Mouse (Mus musculus) liver, embryonic 14.5 days (tissue): ENCODE measurements around the gene Car6. TPM values are rescaled to one million over a fixed set of nuclear protein-coding genes. Genes with fewer than 3 reads are reported as not detected.
A peak's percentile ranks its signal among the peaks of the same experiment; 100 is the strongest.

Experiments
- ATAC-seq: fragments of 200-750 bp; cut with Nextera tagmentation; 2 replicates; pipeline ENCODE4 v1.8.0; 2017; ENCODE audit warnings: moderate number of reproducible peaks, mild to moderate bottlenecking, moderate library complexity; ENCODE audit not compliant: insufficient read depth
- DNase-seq, 3 experiments: peaks; one replicate each; pipeline ENCODE4 v3.0.0-alpha.2; 2012 to 2013; ENCODE audit warnings: low read depth in 3 of 3, low spot score in 3 of 3
- H3K27ac ChIP-seq: fragments of 300-500 bp; sonication (generic); 2 replicates; pipeline ENCODE4 v1.5.1; 2014; ENCODE audit warnings: moderate library complexity, mild to moderate bottlenecking, control low read depth, inconsistent platforms
- H3K27me3 ChIP-seq: fragments of 300-500 bp; sonication (generic); 2 replicates; pipeline ENCODE4 v1.6.1; 2014; ENCODE audit warnings: mild to moderate bottlenecking, low read length, moderate library complexity; ENCODE audit not compliant: control insufficient read depth, insufficient read depth
- H3K36me3 ChIP-seq: fragments of 300-500 bp; sonication (generic); replicated peaks from 2 replicates; pipeline ENCODE4 v1.6.1; 2014; ENCODE audit warnings: low read depth; ENCODE audit not compliant: control insufficient read depth, insufficient read depth
- H3K4me1 ChIP-seq, 2 experiments: fragments of 200-500 bp in 1 of 2; fragments of 300-500 bp in 1 of 2; sonication (generic) in 1 of 2; replicated peaks; 2 replicates each; pipeline ENCODE4 v1.6.1; 2012 to 2014; ENCODE audit warnings: antibody characterized with exemption in 1 of 2, inconsistent platforms in 1 of 2, low read length in 1 of 2; ENCODE audit not compliant: control insufficient read depth in 2 of 2, insufficient read depth in 2 of 2
- H3K4me2 ChIP-seq: fragments of 300-500 bp; sonication (generic); 2 replicates; pipeline ENCODE4 v1.6.1; 2014; ENCODE audit warnings: low read depth, mild to moderate bottlenecking, control low read depth, moderate library complexity
- H3K4me3 ChIP-seq, 2 experiments: fragments of 200-500 bp in 1 of 2; fragments of 300-500 bp in 1 of 2; sonication (generic) in 1 of 2; 2 replicates each; pipeline ENCODE4 v1.5.1; 2012 to 2014; ENCODE audit warnings: low read depth in 2 of 2, low read length in 2 of 2, mild to moderate bottlenecking in 2 of 2, control low read depth in 1 of 2, inconsistent platforms in 1 of 2, moderate library complexity in 1 of 2; ENCODE audit not compliant: insufficient read depth in 1 of 2
- H3K9ac ChIP-seq: fragments of 300-500 bp; sonication (generic); replicated peaks from 2 replicates; pipeline ENCODE4 v1.6.1; 2014; ENCODE audit warnings: mild to moderate bottlenecking, control low read depth, moderate library complexity
- H3K9me3 ChIP-seq: fragments of 300-500 bp; sonication (generic); 2 replicates; pipeline ENCODE4 v1.6.1; 2016; ENCODE audit warnings: low read length, mixed read lengths; ENCODE audit not compliant: control insufficient read depth
- CTCF ChIP-seq: IDR thresholded peaks from 2 replicates; pipeline ENCODE4 v1.5.1; 2016; ENCODE audit warnings: antibody characterized with exemption, low read depth, control low read depth
- EP300 ChIP-seq: IDR thresholded peaks from 2 replicates; pipeline ENCODE4 v1.6.1; 2016; ENCODE audit warnings: antibody characterized with exemption, low read depth
- WGBS: fragments of 180-500 bp; shearing (Covaris S2); extraction: QIAGEN DNeasy Blood & Tissue Kit; methylation state at CpG from one replicate; pipeline ENCODE4 v1.1.7; 2014; ENCODE audit not compliant: insufficient replicate concordance; 5-methylcytosine and 5-hydroxymethylcytosine counted together
- polyA plus RNA-seq, 2 experiments: library from polyadenylated mRNA; depleted of rRNA in 1 of 2; stranded (reverse) in 1 of 2; unstranded in 1 of 2; fragments of >200 nt; fragmentation: Nextera tagmentation in 1 of 2; extraction: Ambion mirVana in 1 of 2; gene quantifications; 2 replicates each; pipeline versions ENCODE4 v1.2.1 to v1.2.3; 2012 to 2014

Gene Car6
- polyA plus RNA-seq, 2 experiments, result 0.02 to 0.09 TPM

DNA sequence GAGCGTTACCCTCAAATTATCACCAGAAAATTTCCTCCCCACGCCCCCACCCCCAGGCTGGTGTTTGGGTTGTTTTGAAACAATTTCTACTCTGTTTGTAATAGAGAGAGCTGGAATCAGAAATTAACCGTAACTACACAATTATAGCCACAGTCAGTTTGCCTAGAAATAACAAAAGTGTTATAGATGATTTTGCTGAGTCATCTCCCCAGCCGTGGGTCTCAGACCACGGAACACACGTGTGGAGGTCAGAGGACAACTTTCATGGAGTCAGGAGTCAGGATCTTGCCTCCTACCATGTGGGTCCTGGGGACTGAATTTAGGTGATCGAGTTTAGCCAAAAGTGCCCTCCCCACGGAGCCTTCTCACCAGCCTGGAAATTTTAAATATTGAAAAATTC lies 24.0 kb downstream of the Car6 start:
- no peak for ATAC-seq
- H3K27ac ChIP-seq, result no peak overlapping the region
- TF ChIP-seq EP300 (no peak), CTCF (no peak)
- no peaks in the 10 kb centered on the region for H3K27me3 ChIP-seq
- DNase-seq, result no peak
- no peak overlapping the region for H3K9ac ChIP-seq
- H3K4me1 ChIP-seq, result peaks cover 0 to 3% of the 10 kb centered on the region in 2 experiments; a peak in 1 of 4 replicates
- no peaks in the 10 kb centered on the region for H3K9me3 ChIP-seq
- H3K4me2 ChIP-seq, result peak overlapping the region; percentile 48
- WGBS, result 45% methylated on average over 8 of the region's 8 CpGs
- H3K4me3 ChIP-seq, result no peak overlapping the region
- no peaks in the 10 kb centered on the region for H3K36me3 ChIP-seq

DNA sequence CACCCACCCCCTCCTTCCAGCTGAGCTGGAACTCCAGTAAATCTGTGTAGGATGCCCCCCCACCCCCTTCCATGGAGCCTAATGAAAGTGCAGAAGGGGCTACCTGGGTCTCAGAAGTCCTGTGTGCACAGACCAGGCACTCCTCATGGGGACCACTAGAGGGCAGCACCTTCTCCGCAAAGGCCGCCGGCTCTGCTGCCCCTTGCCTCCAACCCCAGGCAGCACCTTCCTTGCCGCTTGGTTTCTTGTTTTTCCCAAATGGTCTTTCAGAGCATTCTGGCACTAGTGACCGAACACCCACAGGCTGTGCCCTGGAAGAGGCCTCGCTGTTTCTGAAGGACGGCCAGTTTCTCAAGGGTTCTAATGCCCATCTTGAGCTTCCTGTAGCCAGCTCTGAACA lies 24.6 kb downstream of the Car6 start:
- H3K27me3 ChIP-seq, result no peaks in the 10 kb centered on the region
- H3K4me1 ChIP-seq, result peaks cover 0 to 3% of the 10 kb centered on the region in 2 experiments; a peak in 1 of 4 replicates
- no peak overlapping the region for H3K27ac ChIP-seq
- H3K36me3 ChIP-seq, result no peaks in the 10 kb centered on the region
- H3K4me3 ChIP-seq, result no peak overlapping the region
- H3K9ac ChIP-seq, result no peak overlapping the region
- TF ChIP-seq EP300 (no peak), CTCF (peak; percentile 94)
- H3K9me3 ChIP-seq, result no peaks in the 10 kb centered on the region
- H3K4me2 ChIP-seq, result peak overlapping the region; percentile 48
- ATAC-seq, result peak; percentile 33; the same call in 1 of the 2 replicates
- peak in 1 of 3 experiments; percentile 24 for DNase-seq
- 4% methylated on average over 7 of the region's 7 CpGs for WGBS

- 80% methylated on average over 14 of the region's 14 CpGs for WGBS
- no peak overlapping the region for H3K9ac ChIP-seq
- no peaks in the 10 kb centered on the region for H3K27me3 ChIP-seq
- no peak overlapping the region for H3K4me2 ChIP-seq
- peak; percentile 44 for TF ChIP-seq CTCF
- TF ChIP-seq EP300, result no peak
- H3K27ac ChIP-seq, result no peak overlapping the region
- no peak overlapping the region for H3K4me3 ChIP-seq
- H3K36me3 ChIP-seq, result no peaks in the 10 kb centered on the region
- no peaks in the 10 kb centered on the region for H3K9me3 ChIP-seq
- peaks cover 0 to 3% of the 10 kb centered on the region in 2 experiments; a peak in 1 of 4 replicates for H3K4me1 ChIP-seq
- no peak for DNase-seq
- ATAC-seq, result no peak
Measured at GRCm38 (mm10) chr4:150174027-150174426, 27.1 kb downstream of the Car6 start.

GRCm38 (mm10) chr4:150173281-150173680 lies 27.9 kb downstream of the Car6 start:
- Histone ChIP-seq H3K4me3 (no peak overlapping the region), H3K9me3 (no peaks in the 10 kb centered on the region), H3K4me2 (no peak overlapping the region), H3K27me3 (no peaks in the 10 kb centered on the region), H3K36me3 (no peaks in the 10 kb centered on the region), H3K9ac (no peak overlapping the region), H3K27ac (no peak overlapping the region), H3K4me1 (peaks cover 0 to 3% of the 10 kb centered on the region in 2 experiments; a peak in 1 of 4 replicates)
- peak in 1 of 3 experiments; percentile 28 for DNase-seq
- ATAC-seq, result no peak
- TF ChIP-seq CTCF (peak; percentile 57), EP300 (no peak)
- 51% methylated on average over 10 of the region's 10 CpGs for whole genome bisulfite sequencing

GRCm38 (mm10) chr4:150172107-150172506 lies 29.0 kb downstream of the Car6 start:
- Histone ChIP-seq H3K9me3 (no peaks in the 10 kb centered on the region), H3K4me3 (no peak overlapping the region), H3K9ac (no peak overlapping the region), H3K4me2 (no peak overlapping the region), H3K27me3 (no peaks in the 10 kb centered on the region), H3K36me3 (no peaks in the 10 kb centered on the region), H3K27ac (no peak overlapping the region), H3K4me1 (peaks cover 0 to 3% of the 10 kb centered on the region in 2 experiments; a peak in 1 of 4 replicates)
- ATAC-seq, result peak; percentile 59; the same call in 1 of the 2 replicates
- 38% methylated on average over 8 of the region's 8 CpGs for WGBS
- no peak for TF ChIP-seq EP300
- no peak for DNase-seq
